Mouse (Mus musculus) thymus, adult 2 months (tissue): ENCODE results near the gene Gps1. TPM values are rescaled to one million over a fixed set of nuclear protein-coding genes. Genes with fewer than 3 reads are reported as not detected.
"Not testable (repeated sequence)": the region's sequence is repeated elsewhere in the genome, so short reads cannot be mapped to it uniquely, and the experiment has no call there.

Experiments used
- DNase-seq: peaks from one replicate; pipeline ENCODE4 v3.0.0; 2021
- H3K27ac ChIP-seq: fragments of 200-500 bp; 2 replicates; pipeline ENCODE4 v1.5.1; 2012; ENCODE audit warnings: low read length, control low read depth; ENCODE audit not compliant: control insufficient read depth, insufficient read depth
- H3K27me3 ChIP-seq: fragments of 200-500 bp; 2 replicates; pipeline ENCODE4 v1.6.1; 2012; ENCODE audit warnings: mild to moderate bottlenecking, low read length, moderate library complexity, mixed read lengths; ENCODE audit not compliant: control insufficient read depth, insufficient read depth
- H3K36me3 ChIP-seq: fragments of 200-500 bp; 2 replicates; pipeline ENCODE4 v1.6.1; 2012; ENCODE audit warnings: mild to moderate bottlenecking, low read length, moderate library complexity; ENCODE audit not compliant: control insufficient read depth, insufficient read depth
- H3K4me1 ChIP-seq: fragments of 200-500 bp; replicated peaks from 2 replicates; pipeline ENCODE4 v1.6.1; 2012; ENCODE audit warnings: low read length; ENCODE audit not compliant: control insufficient read depth, insufficient read depth
- H3K4me3 ChIP-seq: fragments of 200-500 bp; 2 replicates; pipeline ENCODE4 v1.5.1; 2012; ENCODE audit warnings: mild to moderate bottlenecking, low read length, control low read depth, moderate library complexity; ENCODE audit not compliant: control insufficient read depth, insufficient read depth
- CTCF ChIP-seq: fragments of 200-500 bp; IDR thresholded peaks from 2 replicates; pipeline ENCODE4 v1.5.1; 2012; ENCODE audit warnings: mild to moderate bottlenecking, control low read depth, low read length, moderate library complexity, borderline replicate concordance; ENCODE audit not compliant: control insufficient read depth, poor library complexity, insufficient read depth; ENCODE audit errors: extremely low read depth
- POLR2A ChIP-seq: fragments of 200-500 bp; IDR thresholded peaks from 2 replicates; pipeline ENCODE4 v1.6.1; 2012; ENCODE audit warnings: mild to moderate bottlenecking, low read length, control low read depth, moderate library complexity; ENCODE audit not compliant: control insufficient read depth, poor library complexity, insufficient read depth; ENCODE audit errors: extremely low read depth
- WGBS: fragments of 180-500 bp; shearing (Covaris S2); methylation state at CpG from one replicate; pipeline ENCODE4 v1.1.7; 2018; 5-methylcytosine and 5-hydroxymethylcytosine counted together
- polyA plus RNA-seq: library from polyadenylated mRNA; depleted of rRNA; stranded (reverse); fragments of >200 nt; gene quantifications from 2 replicates; pipeline ENCODE4 v1.2.3, GENCODE M21; 2012

The Gps1 gene
- polyA plus RNA-seq, 1 experiment = 193 TPM

DNA sequence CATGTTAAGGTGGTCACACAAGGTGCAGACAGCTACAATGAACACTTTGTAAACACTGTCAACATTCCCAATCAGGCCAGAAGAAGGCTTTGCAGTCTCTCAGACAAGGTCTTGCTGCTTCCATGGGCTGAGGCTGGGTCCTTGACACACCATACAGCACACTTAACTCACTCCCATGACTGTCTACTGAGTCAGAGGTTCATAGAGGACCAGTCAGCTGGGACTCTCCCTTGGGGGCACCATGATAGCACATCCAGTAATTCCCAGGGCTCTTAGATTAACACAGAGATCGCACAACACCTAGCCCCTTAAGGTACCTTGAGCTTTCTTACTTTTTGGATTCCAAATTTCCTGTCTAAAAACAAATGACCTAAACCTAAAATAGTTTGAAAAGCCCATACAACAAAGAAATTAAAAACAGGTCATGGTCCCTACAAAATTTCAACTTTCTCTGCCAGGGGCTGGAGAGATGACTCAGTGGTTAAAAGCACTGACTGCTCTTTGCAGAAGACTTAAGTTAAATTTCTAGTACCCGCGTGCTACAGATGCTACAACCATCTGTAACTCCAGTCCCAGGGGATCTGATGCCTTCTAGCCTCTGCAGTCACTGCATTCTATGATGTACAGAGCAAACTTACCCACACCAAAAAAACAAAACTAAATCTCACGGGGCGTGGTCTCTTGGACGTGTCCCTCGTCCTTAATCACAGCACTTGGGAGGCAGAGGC is 10.4 kb upstream of the Gps1 start:
- no peaks in the 10 kb centered on the region for H3K27me3 ChIP-seq
- 94% methylated on average over 7 of the region's 7 CpGs for WGBS
- H3K4me1 ChIP-seq = no peaks in the 10 kb centered on the region
- TF ChIP-seq POLR2A = no peak
- no peak for TF ChIP-seq CTCF
- no peak for DNase-seq
- H3K36me3 ChIP-seq = no peaks in the 10 kb centered on the region
- no peak overlapping the region for H3K27ac ChIP-seq
- no peak overlapping the region for H3K4me3 ChIP-seq

DNA sequence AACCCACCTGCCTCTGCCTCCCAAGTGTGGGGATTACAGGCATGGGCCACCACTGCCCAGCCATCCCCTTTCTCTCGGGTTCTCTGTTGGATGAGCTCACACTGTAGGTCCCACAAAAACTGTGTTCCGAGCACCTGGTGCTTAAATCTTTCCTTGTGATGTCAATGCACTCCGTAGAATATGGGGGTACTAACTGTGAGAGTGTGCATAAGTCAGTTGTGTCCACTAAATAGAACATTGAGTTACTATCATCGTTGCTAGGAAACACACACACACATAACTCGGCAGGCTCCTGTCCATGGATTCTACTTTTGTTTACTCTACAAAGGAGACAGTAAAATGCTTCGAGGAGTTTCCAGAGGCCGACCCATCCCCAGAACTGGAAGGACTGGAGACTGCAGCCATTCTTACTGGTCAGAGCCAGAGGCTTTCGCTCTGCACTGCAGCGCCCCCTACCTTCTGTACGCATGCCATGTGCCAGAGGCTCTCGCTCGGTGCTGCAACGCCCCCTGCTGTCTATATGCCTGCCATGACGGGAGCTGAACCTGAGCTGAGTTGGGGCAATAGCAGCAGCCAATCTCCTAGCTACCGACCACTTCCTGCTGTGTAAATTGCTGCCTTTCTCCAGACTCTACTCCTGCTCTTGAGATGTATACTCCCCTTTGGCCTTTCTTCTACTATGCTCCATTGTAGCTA is 8.2 kb upstream of the Gps1 start:
- Histone ChIP-seq H3K4me3 (no peak overlapping the region), H3K27me3 (no peaks in the 10 kb centered on the region), H3K27ac (no peak overlapping the region), H3K4me1 (no peaks in the 10 kb centered on the region), H3K36me3 (no peaks in the 10 kb centered on the region)
- TF ChIP-seq CTCF = peak; percentile 100
- no peak for TF ChIP-seq POLR2A
- WGBS = 25% methylated on average over 15 of the region's 15 CpGs
- peak; percentile 95 for DNase-seq

DNA sequence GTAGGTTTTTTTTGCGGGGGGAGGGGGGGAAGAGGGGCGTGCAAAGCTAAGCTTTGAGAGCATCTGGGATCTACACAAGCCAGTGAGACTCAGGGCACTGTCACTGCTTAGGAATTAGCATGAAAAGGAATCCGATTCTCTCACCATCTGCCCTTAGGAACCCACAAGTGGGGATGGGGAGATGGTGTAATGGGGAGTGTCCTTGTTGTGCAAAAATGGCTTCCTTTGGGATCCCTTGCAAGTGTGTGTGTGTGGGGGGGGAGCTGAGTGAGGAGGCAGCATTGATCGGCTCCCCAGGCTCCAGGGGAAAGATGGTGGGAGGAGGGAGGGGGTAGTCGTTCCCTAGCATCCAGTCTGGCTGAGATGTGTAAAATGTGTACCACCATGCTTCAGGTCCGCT is 6.9 kb upstream of the Gps1 start:
- TF ChIP-seq CTCF = no peak
- TF ChIP-seq POLR2A = no peak
- WGBS = 65% methylated on average over 6 of the region's 6 CpGs

DNA sequence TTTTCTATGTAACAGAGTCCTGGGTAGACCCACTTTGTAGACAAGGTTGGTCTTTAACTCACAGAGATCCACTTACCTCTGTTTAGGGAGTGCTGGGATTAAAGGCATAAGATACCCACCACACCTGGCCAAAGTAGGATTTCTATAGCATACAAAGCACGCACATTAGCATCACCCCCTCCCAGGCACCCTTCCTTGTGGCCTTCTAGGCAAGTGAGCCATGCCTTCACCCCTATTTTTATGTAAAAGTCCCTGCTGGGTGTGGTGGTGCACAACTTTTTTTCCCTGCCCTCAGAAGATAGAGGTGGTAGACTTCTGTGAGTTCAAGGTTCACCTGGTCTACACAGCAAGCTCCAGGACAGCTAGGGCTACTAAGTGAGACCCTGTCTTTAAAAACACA is 4.2 kb upstream of the Gps1 start:
- Histone ChIP-seq H3K4me3 (no peak overlapping the region), H3K27ac (no peak overlapping the region), H3K27me3 (no peaks in the 10 kb centered on the region), H3K36me3 (no peaks in the 10 kb centered on the region), H3K4me1 (peaks cover 13% of the 10 kb centered on the region)
- DNase-seq = no peak
- TF ChIP-seq CTCF (no peak), POLR2A (no peak)
- WGBS = 81% methylated on average over 1 of the region's 1 CpGs

More for the DNA sequence above, 6.9 kb upstream of the Gps1 start:
- H3K4me1 ChIP-seq = no peaks in the 10 kb centered on the region
- no peak for DNase-seq
- H3K4me3 ChIP-seq = no peak overlapping the region
- H3K27me3 ChIP-seq = no peaks in the 10 kb centered on the region
- H3K27ac ChIP-seq = no peak overlapping the region
- H3K36me3 ChIP-seq = no peaks in the 10 kb centered on the region

DNA sequence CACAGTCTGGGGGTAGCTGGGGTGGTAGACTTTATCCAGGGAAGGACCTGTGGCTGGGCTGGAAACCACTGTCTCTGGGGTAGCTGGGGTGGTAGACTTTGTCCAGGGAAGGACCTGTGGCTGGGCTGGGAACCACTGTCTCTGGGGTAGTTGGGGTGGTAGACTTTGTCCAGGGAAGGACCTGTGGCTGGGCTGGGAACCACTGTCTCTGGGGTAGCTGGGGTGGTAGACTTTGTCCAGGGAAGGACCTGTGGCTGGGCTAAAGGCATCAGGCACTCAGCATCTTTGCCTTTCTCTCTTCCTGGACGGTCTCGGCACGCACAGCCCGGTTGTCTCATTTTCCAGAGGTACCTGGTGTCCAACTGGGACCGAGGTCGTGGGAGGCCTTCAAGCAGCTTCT is 2.7 kb upstream of the Gps1 start:
- H3K4me1 ChIP-seq = peaks cover 20% of the 10 kb centered on the region

DNA sequence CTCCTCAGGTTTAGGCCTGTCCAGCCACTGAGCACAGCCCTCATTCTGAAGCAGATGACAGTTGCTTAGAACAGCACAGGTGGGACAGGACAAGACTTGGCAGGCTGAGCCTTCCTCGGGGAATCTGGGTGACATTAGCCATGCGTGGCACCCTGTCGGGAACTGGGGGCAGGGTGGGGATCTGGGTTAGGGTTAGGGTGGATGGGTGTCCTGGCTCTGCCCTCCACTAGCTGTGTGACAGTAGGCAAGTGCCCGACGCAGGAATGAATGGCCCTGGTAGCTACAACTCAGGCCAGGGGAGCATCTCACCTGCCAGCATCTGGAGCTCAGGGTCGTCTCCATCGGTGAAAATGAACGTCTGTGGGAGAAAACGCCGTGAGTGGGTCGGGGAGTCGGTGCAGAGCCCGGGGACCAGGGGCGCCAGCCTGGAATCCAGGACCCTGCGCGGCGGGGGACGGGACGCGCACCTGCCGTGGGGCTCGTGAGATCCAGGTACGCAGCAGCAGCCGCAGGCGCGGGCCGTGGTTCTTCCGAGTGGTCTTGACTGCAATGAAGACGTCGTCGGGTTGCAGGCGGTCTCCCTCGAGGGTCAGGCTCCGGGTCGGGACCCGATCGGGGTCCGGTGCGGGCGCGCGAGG is 527 bp upstream of the Gps1 start:
- DNase-seq = no peak
- Histone ChIP-seq H3K4me3 (peak overlapping the region; percentile 99), H3K4me1 (peaks cover 20% of the 10 kb centered on the region), H3K36me3 (peaks cover 7% of the 10 kb centered on the region), H3K27me3 (no peaks in the 10 kb centered on the region), H3K27ac (no peak overlapping the region)
- TF ChIP-seq CTCF = no peak
- no peak for TF ChIP-seq POLR2A
- 4% methylated on average over 42 of the region's 42 CpGs for WGBS

More for the DNA sequence above, 2.7 kb upstream of the Gps1 start:
- WGBS = 97% methylated on average over 6 of the region's 6 CpGs
- H3K4me3 ChIP-seq, H3K36me3 ChIP-seq, H3K27me3 ChIP-seq, DNase-seq, H3K27ac ChIP-seq: not testable (repeated sequence)
